Mouse (Mus musculus): ENCODE data around the gene Prl2c1.
"Not testable (repeated sequence)": the region's sequence is repeated elsewhere in the genome, so short reads cannot be mapped to it uniquely, and the experiment has no call there.

The Prl2c1 gene

DNA sequence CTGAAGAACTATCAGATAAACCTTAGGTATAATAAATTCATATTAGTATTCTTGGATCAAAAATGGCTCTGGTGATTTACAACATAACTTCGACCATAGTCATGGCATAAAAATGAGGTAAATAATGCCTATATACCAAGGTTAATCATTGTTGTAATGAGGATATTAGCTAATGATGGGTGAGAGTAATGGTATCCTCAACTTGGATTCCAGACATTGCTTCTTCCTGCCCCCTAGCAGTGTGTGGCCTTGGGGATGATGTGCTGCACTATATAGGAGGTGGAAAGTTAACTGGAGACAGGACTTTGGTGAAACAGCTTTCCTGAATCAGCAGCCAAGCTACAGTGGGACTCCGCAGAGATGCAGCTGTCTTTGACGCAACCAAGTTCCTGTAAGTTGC lies at the start of gene Prl2c1:
Gene Prl2c1 (plus strand): TSS at position 301 of the 400 bp plus-strand sequence.
- no peak for DNase-seq (ENCODE audit: low read depth, low spot score)

DNA sequence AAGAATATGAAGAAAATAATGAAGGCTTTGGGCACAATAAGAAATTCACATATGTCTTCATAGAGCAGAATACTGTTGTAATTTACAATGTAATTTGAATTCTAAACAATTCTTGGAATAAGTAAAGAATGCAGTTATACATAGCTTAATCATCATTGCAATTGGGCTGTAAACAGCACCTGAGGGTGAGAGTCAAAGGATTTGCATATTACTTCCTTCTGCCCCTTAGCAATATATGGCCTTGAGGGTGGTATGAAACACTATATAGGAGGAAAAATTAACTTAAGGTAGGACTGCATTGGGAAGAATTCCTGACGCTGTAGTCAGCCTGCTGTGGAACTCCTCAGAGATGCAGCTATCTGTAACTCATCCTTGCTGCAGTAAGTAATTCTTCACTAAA lies 47.8 kb upstream of the Prl2c1 start, which contains the start of gene Prl2a1:
Gene Prl2a1 (plus strand): TSS at position 301 of the 400 bp plus-strand sequence.
- DNase-seq (ENCODE audit: low read depth, low spot score): no peak

DNA sequence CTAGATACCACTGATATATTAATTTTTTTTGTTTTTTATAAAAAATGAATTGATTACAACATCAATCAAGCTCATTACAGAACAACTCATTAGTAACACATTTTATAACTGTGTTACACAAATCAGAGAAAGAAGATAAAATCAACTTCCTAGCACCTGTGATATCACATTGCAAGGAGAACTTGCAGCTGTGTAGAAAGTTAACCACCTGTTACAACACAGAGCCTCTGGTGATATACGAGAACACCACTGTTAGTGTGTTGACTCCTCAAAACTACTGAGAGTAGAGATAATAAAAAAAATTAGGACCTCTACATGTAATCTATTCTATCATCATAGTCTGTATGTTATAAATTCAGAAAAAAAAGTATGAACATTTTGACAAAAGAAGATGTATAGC lies 46.4 kb upstream of the Prl2c1 start:
- DNase-seq (ENCODE audit: low read depth, low spot score): no peak

DNA sequence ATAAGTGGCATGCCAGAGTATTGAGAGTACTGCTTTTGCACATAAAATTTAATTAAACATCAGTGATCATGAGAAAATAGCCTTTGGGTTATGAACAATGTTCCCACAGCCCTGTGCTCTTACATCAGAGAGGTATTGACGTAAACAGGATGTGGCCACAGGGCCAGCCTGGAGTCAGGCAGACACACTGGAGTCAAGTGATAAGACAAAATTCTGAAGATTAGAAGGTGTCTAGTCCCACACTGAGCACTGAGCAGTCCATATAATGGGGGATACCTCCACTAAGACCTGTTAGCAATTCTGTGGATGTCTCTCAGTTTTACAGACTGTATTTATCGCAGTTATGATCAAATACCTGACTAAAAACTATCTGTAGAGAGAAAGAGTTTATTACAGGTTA lies 55.1 kb downstream of the Prl2c1 start:
- DNase-seq (ENCODE audit: low read depth, low spot score): not testable (repeated sequence)

Data from mesoderm, embryonic 11.5 days (tissue).